Mouse (Mus musculus) left cerebral cortex, adult 2 months (tissue): Measurements from ENCODE around the gene Ccnt2. TPM values are rescaled to one million over a fixed set of nuclear protein-coding genes. Genes with fewer than 3 reads are reported as not detected.

Experiments
- DNase-seq, 2 experiments: peaks; one replicate each; pipeline ENCODE4 v3.0.0; 2021 to 2022; ENCODE audit warnings: low spot score in 2 of 2, mixed read lengths in 1 of 2; ENCODE audit errors: extremely low spot score in 1 of 2
- H3K27ac ChIP-seq: fragments of 200-600 bp; 2 replicates; pipeline ENCODE4 v1.8.1; 2022
- H3K4me3 ChIP-seq: fragments of 200-600 bp; 2 replicates; pipeline ENCODE4 v1.8.1; 2022
- CTCF ChIP-seq: fragments of 200-600 bp; IDR thresholded peaks from 2 replicates; pipeline ENCODE4 v1.8.1; 2022; ENCODE audit warnings: antibody characterized with exemption, mild to moderate bottlenecking, moderate library complexity
- intact Hi-C: fragments of 180-260 bp; cut with DNase I; formaldehyde crosslinking; loops from one replicate; pipeline ENCODE4 v1.15.1; 2025
- total RNA-seq, 2 experiments: library from RNA; stranded (reverse); gene quantifications; 2 replicates each; pipeline ENCODE4 v1.2.3; 2021

The Ccnt2 gene
- total RNA-seq, 2 experiments from 2014 or later, result 69.9 to 70.1 TPM

DNA sequence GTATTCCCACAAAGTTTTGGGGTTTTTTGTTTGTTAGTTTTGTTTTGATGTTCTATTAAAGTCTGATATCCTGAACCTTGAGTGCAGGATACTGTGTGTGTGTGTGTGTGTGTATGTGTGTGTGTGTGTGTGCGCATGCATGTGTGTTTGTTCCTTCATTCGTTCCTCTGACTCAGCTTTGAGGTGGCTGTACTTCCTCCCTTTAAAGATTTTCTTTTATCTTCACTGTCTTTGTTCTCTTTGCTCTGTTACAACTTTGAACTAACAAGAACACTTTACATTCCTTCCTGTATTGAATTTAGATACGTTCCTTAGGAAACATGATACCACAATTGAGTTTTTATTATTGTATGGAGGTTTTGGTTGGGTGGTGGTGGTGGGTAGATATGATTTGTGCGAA lies 22.4 kb downstream of the Ccnt2 start:
- TF ChIP-seq CTCF, result no peak
- Histone ChIP-seq H3K4me3 (no peak overlapping the region), H3K27ac (no peak overlapping the region)
- no peak for DNase-seq
- intact Hi-C loops, result no loop called here

DNA sequence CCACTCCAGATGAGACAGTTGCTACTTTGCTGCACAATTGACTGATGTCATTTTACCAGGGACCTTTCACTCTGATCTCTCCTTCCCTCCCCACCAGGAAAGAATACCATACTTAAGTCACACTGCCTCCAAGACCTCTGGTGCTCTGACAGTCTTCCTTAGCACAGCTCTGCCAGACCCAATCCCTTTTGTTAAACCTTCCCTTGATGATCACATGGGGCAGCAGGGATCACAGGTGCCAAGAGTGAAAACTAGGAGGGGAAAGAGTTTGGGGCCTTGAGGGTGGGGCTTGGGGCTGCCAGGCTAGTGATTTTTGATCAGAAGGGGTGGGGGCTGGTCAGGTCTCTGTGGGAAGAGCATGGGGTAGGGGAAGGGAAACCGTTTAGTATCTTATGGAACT lies 22.8 kb downstream of the Ccnt2 start:
- Histone ChIP-seq H3K27ac (no peak overlapping the region), H3K4me3 (no peak overlapping the region)
- intact Hi-C loops, result no loop called here
- DNase-seq, result no peak
- TF ChIP-seq CTCF, result no peak

DNA sequence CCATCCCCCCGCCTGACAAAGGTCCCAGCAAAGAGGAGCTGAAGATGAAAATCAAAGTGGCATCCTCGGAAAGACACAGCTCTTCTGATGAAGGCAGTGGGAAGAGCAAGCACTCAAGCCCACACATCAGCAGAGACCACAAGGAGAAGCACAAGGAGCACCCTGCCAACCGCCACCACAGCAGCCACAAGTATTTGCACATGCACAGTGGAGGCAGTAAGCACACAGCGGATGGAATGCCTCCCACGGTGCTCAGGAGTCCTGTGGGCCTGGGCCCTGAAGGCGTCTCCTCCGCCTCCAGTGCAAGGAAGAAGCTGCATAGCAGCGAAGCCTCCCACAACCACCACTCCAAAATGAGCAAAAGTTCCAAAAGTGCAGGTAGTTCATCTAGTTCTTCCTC lies 29.0 kb downstream of the Ccnt2 start:
- peak in 1 of 2 experiments; percentile 25 for DNase-seq
- no peak overlapping the region for H3K4me3 ChIP-seq
- intact Hi-C loops, result no loop called here
- no peak for TF ChIP-seq CTCF
- H3K27ac ChIP-seq, result no peak overlapping the region; the same call in 1 of the 2 replicates

DNA sequence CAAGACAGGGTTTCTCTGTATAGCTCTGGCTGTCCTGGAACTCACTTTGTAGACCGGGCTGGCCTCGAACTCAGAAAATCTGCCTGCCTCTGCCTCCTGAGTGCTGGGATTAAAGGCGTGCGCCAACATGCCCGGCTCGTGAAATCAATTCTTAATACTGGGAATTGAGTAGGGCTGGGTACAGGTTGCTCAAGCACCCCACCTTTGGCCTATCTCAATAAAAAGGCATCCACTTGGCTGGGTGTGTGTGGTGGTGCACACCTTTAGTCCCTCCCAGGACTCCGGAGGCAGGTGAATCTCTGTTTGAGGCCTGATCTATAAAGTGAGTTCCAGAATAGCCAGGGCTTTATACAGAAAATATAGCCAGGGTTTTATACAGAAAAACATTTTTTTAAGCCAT lies 34.7 kb downstream of the Ccnt2 start:
- intact Hi-C loops, result no loop called here
- Histone ChIP-seq H3K4me3 (no peak overlapping the region), H3K27ac (no peak overlapping the region)
- DNase-seq, result no peak
- no peak for TF ChIP-seq CTCF

DNA sequence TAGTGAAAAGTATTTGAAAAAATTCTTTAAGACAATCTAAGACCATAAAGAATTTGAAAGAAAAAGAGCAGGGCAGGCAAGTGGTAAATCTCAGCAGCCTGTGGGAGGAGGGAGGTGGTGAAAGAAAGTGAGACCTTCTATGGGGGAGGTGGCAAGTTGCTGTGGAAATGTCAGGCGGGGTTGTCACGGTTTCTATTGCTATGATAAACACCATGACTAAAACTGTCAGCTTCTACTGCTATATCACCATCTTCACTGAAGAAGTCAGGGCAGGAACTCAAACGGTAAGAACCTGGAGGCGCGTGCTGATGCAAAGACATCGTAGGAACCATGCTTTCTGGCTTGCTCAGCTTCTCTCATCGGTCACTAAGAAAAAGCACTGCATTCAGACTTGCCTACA lies 39.0 kb downstream of the Ccnt2 start:
- intact Hi-C loops, result no loop called here
- DNase-seq, result peak in 1 of 2 experiments; percentile 24
- no peak overlapping the region for H3K4me3 ChIP-seq

DNA sequence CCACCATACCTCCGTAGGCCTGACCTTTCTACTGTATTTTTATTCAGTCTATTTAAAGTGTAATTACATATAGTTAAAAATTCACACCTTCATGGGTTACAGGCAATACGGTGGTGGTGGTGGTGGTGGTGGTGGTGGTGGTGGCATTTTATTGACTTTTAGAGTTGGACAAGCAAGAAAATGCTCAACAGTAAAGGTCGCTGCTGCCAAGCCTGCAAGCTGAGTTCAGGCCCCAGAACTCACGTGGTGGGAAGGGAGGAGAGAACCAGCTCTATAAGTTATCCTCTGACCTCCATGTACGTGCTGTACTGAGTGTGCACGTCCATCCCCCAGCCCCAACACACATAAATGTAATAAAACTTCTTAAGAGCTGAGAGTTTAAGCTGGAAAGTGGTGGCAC lies 42.4 kb downstream of the Ccnt2 start:
- H3K4me3 ChIP-seq, result no peak overlapping the region
- DNase-seq, result no peak
- no peak for TF ChIP-seq CTCF
- no peak overlapping the region for H3K27ac ChIP-seq
- intact Hi-C loops, result no loop called here

More for the DNA sequence above, 39.0 kb downstream of the Ccnt2 start:
- 0 out of 2 replicates have a peak overlapping the region, but pooled peaks have one; percentile 9 for H3K27ac ChIP-seq
- no peak for TF ChIP-seq CTCF

DNA sequence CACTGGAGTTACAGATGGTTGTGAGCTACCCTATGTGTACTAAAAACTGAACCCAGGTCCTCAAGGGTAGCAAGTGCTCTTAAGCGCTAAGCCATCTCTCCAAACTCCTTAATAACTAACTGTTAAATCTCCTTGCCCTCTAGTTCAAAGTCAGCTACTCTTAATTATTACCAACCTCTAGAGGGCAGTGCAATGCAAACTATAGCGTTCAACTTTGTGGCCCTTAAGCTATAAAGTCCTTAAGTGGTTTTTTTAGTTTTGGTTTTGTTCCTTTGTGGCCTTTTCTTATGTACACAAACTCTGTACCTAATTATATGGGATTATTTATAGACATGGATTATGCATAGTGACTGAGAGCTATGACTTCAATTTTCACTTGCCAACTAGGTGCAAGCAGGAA lies 53.4 kb downstream of the Ccnt2 start:
- Histone ChIP-seq H3K27ac (no peak overlapping the region), H3K4me3 (no peak overlapping the region)
- no peak for DNase-seq
- intact Hi-C loops, result loop anchor here (5.0 kb wide), 4 partner anchors 90 to 420 kb away; no protein-coding TSS in a partner anchor
- peak; percentile 75 for TF ChIP-seq CTCF

DNA sequence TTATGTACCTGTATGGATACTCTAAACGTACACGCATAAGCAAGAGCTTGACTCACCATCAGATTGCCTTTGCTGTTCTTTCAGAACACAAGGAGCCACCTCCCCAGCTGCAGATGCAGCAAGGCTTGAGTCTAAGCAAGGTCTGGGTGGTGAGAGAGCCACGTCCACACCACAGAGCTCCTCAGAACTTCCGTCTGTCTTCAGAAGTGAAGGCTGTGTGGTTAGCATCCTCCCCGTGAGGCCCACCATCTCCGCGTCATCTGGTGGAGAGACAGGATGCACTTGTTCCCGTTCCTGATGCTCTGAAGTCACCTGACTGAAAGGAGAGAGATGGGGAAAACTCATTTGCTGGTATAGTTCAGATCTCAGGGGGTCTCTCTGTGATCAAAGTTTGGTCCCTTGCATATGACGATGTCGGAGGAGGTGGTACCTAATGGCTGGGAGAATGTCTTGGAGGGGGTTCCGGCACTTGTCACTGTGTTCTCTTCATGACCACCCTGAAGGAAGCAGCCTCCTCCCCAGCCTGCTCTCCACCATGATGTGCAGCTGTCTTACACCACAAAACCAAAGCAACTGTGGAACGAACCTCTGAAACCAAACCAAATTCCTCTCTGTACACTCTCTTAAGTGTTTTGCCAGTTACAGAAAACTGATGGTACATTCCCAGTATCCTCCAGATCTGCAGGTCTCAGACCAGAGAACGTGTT lies 56.4 kb downstream of the Ccnt2 start:
- TF ChIP-seq CTCF, result no peak
- intact Hi-C loops, result no loop called here
- DNase-seq, result no peak

DNA sequence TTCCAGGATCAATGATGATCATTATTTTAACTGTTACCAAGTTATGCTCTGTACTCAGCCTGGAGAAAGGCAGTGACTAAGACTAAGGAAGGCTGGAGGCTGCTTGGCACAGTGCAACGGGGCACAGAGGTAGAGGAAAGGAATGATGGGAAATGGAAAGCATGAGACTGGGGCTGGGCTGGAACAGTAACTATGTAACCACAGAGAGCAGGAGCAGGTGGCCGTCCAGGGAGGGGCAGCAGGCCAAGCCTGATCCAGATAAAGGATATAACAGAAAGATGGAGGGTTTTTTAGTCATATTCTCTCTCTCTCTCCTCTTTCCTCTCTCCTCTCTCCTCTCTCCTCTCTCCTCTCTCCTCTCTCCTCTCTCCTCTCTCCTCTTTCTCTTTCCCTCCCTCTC lies 59.8 kb downstream of the Ccnt2 start:
- no peak overlapping the region for H3K27ac ChIP-seq
- intact Hi-C loops, result no loop called here
- DNase-seq, result no peak
- TF ChIP-seq CTCF, result no peak
- H3K4me3 ChIP-seq, result no peak overlapping the region

More for the DNA sequence above, 56.4 kb downstream of the Ccnt2 start:
- H3K4me3 ChIP-seq, result no peak overlapping the region
- no peak overlapping the region for H3K27ac ChIP-seq

DNA sequence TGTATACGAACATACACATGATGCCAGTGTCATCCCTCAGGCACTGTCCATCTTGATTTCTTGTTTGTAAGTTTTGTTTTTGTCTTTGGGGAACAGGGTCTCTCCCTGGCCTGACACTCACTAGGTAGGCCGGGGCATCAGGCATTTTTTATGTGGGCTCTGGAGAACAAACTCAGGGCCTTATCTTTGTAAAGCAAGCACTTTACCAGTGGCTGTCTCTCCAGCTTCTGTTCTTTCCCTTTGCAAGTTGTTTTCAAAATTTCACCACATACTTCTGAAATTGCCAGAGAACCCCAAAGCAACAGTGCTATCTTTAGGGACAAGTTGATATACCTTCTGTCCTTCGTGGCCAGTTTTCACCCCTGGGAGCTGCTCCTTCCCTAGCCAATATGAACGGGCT lies 60.2 kb downstream of the Ccnt2 start:
- intact Hi-C loops, result no loop called here
- Histone ChIP-seq H3K27ac (no peak overlapping the region), H3K4me3 (no peak overlapping the region)
- no peak for DNase-seq
- no peak for TF ChIP-seq CTCF

DNA sequence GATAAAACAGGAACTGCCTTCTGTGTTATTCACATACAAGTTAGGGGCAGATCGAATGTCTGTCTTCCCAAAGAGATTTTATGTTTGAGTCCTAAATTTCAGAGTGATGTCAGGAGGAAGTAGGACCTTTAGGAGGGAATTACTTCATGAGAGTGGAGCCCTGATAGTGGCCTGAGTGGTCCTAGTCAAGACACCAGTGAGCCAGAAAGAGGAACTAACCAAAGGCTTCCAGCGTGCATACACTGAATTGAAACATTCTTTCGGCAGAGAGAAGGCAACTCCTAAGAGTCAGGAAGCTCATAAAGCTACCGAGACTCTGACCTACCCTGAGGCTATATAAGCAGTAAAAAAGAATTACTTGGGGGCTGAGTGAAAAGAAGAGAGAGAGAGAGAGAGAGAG lies 62.7 kb downstream of the Ccnt2 start:
- Histone ChIP-seq H3K4me3 (no peak overlapping the region), H3K27ac (no peak overlapping the region)
- intact Hi-C loops, result no loop called here
- no peak for DNase-seq
- no peak for TF ChIP-seq CTCF

DNA sequence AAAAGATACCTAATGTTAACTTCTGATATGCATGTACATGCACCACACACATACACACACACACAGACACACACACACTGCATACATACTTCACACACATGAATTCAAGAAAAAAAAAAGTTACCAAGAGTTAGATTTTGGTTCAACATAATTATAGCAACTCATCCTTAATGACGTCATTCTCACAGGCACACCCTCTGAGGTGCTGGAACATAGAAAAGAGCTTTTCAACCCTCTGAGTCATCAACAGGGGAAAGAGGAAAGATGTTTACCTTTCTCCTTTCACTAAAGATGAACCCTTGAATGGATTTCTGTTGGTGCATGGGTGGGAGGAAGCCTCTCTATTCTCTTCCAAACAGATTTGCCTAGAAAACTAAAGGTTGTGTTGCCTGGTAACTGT lies 64.6 kb downstream of the Ccnt2 start:
- no peak for TF ChIP-seq CTCF
- intact Hi-C loops, result no loop called here
- no peak overlapping the region for H3K27ac ChIP-seq
- H3K4me3 ChIP-seq, result no peak overlapping the region
- DNase-seq, result no peak

DNA sequence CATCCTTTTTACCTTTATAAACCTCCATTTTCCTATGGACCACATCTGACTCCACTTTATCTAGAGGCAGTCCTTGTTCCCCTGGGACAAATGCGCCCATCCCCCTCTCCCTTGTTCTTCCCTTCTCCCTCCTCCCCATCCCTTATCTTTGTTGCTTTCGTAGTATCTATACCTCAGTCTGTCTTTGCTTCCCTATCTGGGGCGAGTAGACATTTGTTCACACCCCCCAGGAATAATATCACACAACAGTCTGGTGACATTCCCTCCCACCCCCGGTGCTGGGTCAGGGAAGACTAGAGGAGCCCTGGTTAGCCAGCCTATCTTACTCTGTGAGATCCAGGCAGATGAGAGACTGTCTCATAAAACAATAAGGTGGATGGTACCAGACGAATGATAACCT lies 71.5 kb downstream of the Ccnt2 start:
- no peak for DNase-seq
- no peak overlapping the region for H3K27ac ChIP-seq
- intact Hi-C loops, result no loop called here
- no peak for TF ChIP-seq CTCF
- no peak overlapping the region for H3K4me3 ChIP-seq
